Mouse (Mus musculus) testis, adult 2 months (tissue): ENCODE data around the gene Gm10772.
"Not testable (repeated sequence)": the region's sequence is repeated elsewhere in the genome, so short reads cannot be mapped to it uniquely, and the experiment has no call there.

Source experiments
- CTCF ChIP-seq: fragments of 200-500 bp; IDR thresholded peaks from 2 replicates; pipeline ENCODE4 v1.5.1; 2012; ENCODE audit warnings: low read depth, mild to moderate bottlenecking, inconsistent platforms, low read length, moderate library complexity; ENCODE audit not compliant: control insufficient read depth, insufficient read depth, insufficient replicate concordance
- POLR2A ChIP-seq: fragments of 200-500 bp; IDR thresholded peaks from 2 replicates; pipeline ENCODE4 v1.6.1; 2012; ENCODE audit warnings: low read depth, mild to moderate bottlenecking, inconsistent platforms, low read length, moderate library complexity; ENCODE audit not compliant: control insufficient read depth

DNA sequence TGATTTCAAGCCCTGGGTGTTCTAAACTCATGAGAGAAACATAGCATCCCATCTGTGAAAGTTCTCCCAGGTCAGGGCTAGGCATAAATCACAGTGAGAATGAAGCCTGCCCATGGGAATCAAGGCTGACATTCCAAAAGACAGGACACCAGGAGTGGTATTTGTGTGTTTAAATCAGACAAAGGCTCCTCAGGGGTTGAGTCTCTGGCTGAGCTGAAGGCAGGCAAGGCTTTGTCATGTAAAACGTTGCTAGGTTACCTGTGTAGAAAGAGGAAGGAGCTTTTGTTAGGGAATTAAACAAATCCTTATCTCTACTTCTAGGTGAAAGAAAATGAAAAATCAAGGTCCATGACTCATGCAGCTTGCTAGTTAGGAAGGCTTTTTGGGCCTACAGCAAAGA is 13.6 kb downstream of the Gm10772 start:
- TF ChIP-seq CTCF, POLR2A: not testable (repeated sequence)
